Mouse (Mus musculus) gastrocnemius, adult 2 months (tissue): ENCODE measurements at regions not wholly inside any gene's neighbourhood (a gene's known extent, or its start where the extent isn't known, plus 50 kb on each side); places are given as distances from the start of the nearest gene placed in this dataset.
"Not testable (repeated sequence)": the region's sequence is repeated elsewhere in the genome, so short reads cannot be mapped to it uniquely, and the experiment has no call there.

Source experiments
- DNase-seq: peaks from one replicate; pipeline ENCODE4 v3.0.0; 2022
- H3K27ac ChIP-seq: fragments of 200-600 bp; 2 replicates; pipeline ENCODE4 v1.8.1; 2022; ENCODE audit warnings: mild to moderate bottlenecking
- H3K4me3 ChIP-seq: fragments of 200-600 bp; 2 replicates; pipeline ENCODE4 v1.8.1; 2022; ENCODE audit warnings: mild to moderate bottlenecking, moderate library complexity
- CTCF ChIP-seq: fragments of 200-600 bp; IDR thresholded peaks from 2 replicates; pipeline ENCODE4 v1.8.1; 2022; ENCODE audit warnings: antibody characterized with exemption, mild to moderate bottlenecking, moderate library complexity
- intact Hi-C: fragments of 180-260 bp; cut with DNase I; formaldehyde crosslinking; loops from one replicate; pipeline ENCODE4 v1.15.1; 2025

DNA sequence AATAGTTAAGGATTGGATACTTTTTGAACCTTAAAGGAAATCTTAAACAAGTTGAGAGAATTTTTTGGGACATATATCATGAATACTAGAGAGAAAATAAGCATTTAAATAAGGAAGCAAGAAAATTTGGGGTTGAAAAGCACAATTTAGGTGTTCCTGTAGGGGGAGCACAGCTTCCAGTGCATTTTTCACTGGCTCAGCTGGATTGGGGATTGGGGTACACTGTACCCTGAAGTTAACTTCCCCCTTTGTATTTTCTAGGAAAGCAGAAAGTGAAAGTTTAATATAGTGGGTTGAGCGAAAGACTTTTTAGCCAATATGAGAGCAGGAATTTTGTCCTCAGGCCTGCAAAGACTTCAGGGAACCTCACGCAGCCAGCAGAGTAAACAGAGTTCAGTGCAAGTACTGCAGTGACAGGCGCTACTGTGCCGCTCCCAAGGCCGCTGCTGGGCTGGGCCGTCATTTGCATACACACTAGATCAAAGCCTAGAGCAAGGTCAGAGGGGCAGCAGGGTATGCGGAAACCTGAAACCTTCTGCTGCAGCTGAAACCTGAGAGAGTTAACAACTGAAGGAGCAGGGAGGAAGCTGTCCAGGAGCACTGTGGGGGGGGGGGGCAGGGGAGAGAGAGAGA is 1111.4 kb downstream of the H2al1n start:
- Histone ChIP-seq H3K4me3 (peak overlapping the region; percentile 2; the same call in 1 of the 2 replicates), H3K27ac (no peak overlapping the region)
- peak; percentile 16; the same call in 1 of the 2 replicates for TF ChIP-seq CTCF
- intact Hi-C loops = no loop called here
- peak; percentile 19 for DNase-seq

GRCm38 (mm10) chrX:15322958-15323357 is 1112.0 kb downstream of the H2al1n start:
- intact Hi-C loops = no loop called here
- DNase-seq = no peak
- TF ChIP-seq CTCF = no peak
- H3K27ac ChIP-seq = no peak overlapping the region
- no peak overlapping the region for H3K4me3 ChIP-seq

DNA sequence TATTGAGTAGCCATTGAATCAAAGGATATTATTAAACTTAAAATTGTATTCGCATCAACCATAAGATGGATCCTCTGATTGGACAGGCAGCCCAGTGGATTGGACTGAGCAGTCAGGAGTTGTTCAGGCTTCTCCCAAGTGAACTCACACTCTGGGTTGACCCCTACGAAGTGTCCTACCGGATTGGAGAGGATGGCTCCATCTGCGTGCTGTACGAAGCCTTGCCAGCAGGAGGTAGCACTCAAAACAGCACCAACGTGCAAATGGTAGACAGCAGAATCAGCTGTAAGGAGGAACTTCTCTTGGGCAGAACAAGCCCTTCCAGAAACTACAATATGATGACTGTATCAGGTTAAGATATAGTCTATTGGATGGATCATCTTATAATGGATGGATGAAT is 1154.2 kb downstream of the H2al1n start:
- H3K27ac ChIP-seq, DNase-seq, intact Hi-C loops: not testable (repeated sequence)

More for the DNA sequence above, 1154.2 kb downstream of the H2al1n start:
- not testable (repeated sequence) for H3K4me3 ChIP-seq
